Mouse (Mus musculus) T-cell, adult 2 months (primary cell): ENCODE results near the gene R3hdm1.

Source experiments
- DNase-seq: peaks from one replicate; pipeline ENCODE4 v3.0.0; 2022; ENCODE audit warnings: low spot score

R3hdm1 gene

GRCm38 (mm10) chr1:128102641-128103461 lies at the start of gene R3hdm1, which contains the start of gene Zranb3:
Gene R3hdm1, plus strand, starts transcription at chr1:128103301.
Gene Zranb3, minus strand, starts transcription at chr1:128103047.
- DNase-seq, result peak; percentile 99

DNA sequence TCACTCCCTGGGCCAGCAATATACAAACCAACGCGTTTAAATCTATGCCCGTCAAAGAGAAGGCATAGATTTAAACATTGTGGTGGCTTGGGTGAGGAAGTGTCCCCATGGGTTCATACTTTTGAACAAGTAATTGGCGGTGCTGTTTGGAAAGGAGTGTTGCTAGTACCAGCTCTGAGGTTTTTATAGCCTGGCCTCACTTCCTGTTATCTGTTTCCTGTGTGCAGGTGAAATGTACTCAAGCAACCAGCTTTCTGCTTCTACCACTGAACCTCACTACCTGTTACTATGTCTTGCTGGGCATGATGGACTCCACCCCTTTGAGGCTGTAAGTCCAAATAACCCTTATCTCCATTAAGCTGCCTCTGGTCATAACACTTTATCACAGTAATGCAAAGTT lies 45.8 kb upstream of the R3hdm1 start:
- peak; percentile 11 for DNase-seq

DNA sequence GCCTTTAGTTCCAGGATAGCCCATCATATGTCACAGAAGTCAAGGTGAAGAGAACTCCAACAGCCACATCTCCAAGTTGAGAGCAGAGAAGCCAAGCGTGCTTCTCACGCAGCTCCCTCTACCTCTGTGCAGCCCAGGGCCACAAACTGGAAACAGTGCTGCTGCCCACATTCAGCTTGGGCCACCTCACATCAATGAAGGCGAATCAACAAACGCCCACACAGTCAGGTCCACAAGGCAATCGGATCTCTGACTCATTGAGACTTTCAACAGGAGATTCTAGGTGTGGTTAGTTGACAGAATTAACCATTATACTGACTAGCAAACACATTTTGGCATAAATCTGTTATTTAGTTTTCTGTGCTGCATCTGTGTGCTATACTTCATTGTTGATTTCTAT lies 44.5 kb upstream of the R3hdm1 start:
- no peak for DNase-seq

GRCm38 (mm10) chr1:128060655-128061344 lies 42.3 kb upstream of the R3hdm1 start:
- DNase-seq, result no peak

GRCm38 (mm10) chr1:128061401-128061800 lies 41.7 kb upstream of the R3hdm1 start:
- DNase-seq, result no peak

DNA sequence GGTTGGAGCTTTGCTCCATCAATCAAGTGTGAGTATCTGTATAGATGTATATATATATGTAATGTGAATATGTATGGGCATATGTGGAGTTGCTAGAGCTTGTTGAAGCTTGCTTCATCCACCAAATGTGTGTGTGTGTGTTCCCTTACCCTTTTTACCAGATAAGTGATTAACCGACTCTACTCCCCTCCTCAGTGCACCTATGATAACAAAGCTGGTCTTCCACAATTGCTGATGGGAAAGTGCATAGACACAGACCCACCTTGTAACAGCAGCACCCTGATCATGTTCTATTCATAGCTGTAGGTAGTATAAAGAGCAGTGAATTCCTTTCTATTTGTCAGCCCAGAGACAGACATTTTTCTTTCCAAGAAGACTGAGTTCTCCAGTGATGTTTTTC lies 40.9 kb upstream of the R3hdm1 start:
- DNase-seq, result no peak

GRCm38 (mm10) chr1:128064716-128065115 lies 38.4 kb upstream of the R3hdm1 start:
- no peak for DNase-seq

GRCm38 (mm10) chr1:128068945-128069397 lies 34.1 kb upstream of the R3hdm1 start:
- DNase-seq, result no peak

DNA sequence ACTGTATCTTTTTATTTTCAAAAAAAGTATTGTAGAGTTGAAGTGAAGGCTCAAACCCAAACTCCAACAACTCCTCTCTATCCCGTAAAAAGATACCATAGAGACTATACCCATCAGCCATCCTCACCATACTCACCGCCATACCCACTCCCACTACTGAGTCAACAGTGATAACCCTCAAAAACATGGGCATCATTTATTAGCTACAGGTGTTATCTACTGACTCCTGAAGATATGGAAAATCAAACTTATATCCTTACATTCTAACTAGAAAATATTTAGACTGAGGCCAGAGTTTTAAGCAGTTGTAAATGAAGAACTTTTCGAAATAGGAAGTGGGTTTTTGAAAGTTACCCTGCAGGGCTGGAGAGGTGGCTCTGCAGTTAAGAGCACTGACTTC lies 33.1 kb upstream of the R3hdm1 start:
- no peak for DNase-seq

DNA sequence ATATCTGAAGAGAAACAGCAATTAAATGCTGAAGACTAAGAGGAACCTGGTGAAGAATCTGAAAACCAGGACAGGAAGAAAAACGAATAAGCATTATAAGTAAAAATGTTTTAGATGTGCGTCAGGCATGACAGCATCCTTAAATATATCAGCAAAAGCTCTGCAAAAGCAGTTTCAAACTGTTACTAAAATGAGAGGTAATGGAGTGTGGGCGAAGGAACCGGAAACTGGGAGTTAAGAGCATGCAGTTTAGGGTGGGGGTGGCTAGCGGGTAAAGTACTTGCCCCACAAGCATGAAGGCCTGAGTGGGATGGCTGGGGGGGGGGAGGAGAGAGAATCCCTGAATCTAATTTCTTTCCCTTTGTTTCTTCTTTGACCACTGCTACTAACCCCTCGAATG lies 30.1 kb upstream of the R3hdm1 start:
- no peak for DNase-seq

GRCm38 (mm10) chr1:128076791-128077479 lies 26.2 kb upstream of the R3hdm1 start:
- no peak for DNase-seq

- DNase-seq, result no peak
These were observed 25.3 kb upstream of the R3hdm1 start for GRCm38 (mm10) chr1:128077788-128078187.

DNA sequence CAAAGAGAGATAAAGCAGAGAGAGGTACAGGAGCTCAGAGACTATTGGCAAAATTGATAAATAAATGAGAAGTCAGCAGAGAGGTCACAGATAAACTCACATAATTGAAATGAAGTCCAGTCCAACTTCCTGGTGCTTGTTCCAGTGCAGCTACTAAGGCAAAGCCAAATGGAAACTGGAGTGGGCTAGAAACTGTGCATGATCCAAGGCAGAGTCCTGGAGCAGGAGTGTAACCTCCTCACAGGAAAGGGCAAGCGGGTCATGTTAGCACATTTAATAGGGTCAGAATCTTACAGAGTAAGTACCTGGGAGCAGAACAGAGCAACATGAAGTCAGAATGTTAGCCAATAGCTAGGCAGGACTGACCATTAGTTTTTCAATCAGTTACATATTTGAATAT lies 24.5 kb upstream of the R3hdm1 start:
- DNase-seq, result no peak

DNA sequence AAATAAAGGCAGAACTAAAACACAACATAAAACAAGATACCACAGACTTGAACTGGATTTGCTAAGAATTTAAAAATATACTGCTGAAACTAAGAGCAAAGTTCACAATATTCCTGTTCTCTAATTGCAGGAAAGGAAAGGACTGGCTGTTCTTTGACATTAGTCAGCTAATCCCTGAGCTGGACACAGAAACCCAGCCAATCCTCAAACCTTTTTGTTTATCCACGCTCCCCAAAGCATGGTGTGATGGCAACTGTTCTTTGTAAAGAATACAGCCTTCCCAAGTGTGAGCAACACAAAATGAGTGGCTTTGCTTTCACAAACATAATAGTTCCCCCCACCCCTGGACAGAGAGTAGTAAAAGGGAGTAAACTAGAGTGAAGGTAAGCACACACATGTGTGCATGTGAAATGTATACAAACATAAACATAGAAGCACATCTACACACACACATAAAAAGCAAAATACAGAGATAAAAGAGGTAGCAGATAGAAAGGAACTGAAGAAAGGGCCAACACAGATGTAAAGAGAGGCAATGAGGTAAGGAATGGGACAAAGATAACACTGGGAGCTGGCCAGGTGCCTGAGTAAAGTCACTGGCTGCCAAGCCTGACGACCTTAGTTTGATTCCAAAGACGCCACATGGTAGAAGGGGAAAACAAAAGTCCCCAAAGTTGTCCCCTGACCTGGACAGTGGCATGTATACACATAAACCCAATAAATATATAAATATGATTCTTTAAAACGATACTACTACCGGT lies 22.0 kb upstream of the R3hdm1 start:
- no peak for DNase-seq

- no peak for DNase-seq
These were observed 21.2 kb upstream of the R3hdm1 start for GRCm38 (mm10) chr1:128081873-128082272.

DNA sequence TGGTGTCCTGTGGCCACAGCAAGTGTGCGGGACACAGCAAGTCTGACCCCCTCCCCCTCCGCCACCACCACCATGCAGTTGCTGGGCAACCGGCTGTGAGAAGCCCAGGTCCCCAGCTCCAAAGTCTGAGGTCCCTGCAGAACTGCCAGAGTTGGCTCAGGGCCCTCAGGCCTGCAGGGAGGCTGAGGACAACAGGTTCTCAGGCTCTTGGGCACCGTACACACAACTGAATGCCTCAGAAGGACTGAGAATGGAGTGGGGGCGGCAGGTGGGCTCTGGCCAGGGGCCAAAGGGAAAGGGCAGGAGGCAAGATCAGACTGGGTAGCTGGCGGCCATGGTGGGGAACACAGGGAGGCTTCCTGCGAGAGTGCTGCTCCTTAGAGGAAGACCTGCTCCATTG lies 20.3 kb upstream of the R3hdm1 start:
- DNase-seq, result no peak

DNA sequence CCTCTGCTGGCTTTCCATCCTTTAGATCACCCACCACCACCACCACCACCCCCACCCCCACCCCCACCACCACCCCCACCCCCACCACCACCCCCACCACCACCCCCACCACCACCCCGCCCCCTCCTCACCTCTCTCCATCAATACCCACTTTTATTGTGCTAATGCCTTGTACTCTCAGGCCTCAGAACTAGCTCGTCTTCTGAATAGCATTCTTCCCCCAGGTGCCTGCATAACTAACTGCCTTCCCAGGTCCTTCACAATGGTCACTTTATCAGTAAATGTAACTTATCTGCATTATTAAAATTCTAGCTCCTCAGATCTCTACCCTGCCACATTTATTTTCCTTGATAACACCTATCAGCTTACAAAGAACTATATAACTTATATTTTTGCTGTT lies 8.4 kb upstream of the R3hdm1 start:
- DNase-seq, result no peak

DNA sequence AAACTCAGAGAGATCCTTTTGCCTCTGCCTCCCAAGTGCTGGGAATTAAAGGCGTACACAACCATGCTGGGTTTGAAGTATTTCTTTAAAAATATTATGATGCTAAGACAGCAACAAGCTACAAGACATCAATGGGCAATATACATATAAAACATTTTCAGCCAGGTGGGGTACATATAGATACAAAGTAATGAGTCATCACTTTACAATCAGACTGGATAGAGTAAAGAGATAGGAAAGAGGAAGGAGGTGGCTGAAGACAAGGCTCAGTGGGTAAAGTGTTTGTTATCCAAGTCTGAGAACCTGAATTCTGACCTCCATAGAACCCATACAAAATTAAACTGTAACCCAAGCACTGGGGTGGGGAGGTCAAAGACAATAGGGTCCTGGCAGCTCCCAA lies 4.8 kb upstream of the R3hdm1 start:
- no peak for DNase-seq

DNA sequence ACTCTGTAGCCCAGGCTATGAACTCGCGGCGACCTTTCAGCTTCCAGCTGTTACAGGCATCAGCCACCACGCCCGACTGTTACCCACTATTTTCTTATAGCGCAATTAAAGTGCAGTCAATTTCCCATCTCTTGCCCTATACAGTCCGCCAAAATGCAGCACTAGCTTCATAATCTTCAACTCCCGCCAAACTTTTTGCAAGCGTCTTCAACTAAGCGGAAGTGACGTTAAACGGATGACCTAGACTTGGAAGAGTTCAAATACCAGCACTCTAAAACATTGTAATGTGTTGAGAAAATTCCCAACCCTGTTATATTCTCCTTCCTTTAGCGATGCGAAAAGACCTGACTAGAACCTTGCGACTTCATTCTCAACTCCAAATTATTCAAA lies 855 bp upstream of the R3hdm1 start:
- DNase-seq, result no peak

DNA sequence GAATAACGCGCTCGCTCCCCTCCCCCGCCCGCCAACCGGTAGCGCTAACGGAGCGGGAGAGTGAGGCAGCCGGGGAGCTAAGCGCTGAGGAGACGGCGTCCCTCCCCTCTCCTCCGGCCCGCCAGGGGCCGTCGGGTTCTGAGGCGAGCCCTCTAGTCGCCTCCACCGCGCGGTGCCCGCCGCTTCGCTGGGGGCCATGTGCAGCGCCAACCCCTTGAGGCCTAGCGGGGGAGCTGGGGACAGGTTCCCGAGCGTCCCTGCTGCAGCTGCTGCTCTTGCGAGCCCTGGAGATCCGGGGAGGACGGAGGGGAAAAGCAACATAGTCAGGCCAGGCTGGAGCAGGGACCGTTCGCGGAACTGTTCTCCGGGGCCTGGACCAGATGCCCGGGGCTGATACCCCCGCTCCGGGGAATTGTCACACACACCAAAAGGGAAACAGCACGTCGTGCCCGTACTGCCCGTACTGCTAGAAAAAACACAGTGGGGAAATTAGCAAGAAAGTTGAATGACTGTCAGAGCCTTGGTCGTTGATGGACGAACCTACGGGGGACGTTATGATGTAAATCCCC lies 503 bp downstream of the R3hdm1 start:
- peak; percentile 63 for DNase-seq

GRCm38 (mm10) chr1:128120913-128121627 lies 18.0 kb downstream of the R3hdm1 start:
- DNase-seq, result no peak
